Mouse (Mus musculus): ENCODE results near the gene Tcl1b5.

Tcl1b5 gene

DNA sequence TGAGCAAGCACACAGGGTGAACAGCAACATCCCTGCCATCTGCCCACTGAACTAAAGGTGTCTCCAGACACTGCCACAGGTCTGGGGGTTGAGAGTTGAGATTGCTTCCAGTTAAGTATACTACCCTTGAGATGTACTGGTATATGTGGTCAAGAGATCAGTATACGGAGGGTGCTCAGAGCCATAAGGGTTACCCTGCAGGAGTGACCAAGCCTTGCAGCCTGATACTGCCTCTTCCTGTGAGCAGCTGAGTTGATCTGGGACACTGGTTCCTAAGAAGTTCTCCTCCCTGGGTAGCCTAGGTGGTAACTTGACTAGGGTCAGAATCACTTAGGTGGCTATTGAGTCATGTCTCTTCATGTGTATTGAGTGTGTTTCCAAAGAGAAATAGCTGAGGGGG is 32.3 kb downstream of the Tcl1b5 start:
- DNase-seq (ENCODE audit: low spot score), result no peak

DNA sequence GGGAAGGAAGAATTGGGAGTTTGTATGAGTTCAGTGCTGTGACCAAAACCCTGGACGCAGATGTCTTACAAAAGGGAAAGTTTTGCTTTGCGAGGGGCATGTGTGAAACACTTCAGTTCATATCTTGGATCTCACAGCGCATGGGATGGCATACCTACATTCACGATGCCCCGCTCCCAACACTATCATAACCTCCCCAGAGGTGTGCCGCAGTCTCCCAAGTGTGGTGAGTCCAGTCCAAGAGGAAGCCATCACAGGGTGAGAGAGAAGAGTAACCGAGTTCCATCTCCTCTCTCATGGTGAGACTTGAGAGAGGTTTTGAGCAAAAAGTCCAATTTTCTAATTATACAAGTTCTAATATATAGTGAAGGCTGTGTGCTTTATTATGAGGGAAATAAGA is 33.1 kb downstream of the Tcl1b5 start:
- DNase-seq (ENCODE audit: low spot score), result no peak

DNA sequence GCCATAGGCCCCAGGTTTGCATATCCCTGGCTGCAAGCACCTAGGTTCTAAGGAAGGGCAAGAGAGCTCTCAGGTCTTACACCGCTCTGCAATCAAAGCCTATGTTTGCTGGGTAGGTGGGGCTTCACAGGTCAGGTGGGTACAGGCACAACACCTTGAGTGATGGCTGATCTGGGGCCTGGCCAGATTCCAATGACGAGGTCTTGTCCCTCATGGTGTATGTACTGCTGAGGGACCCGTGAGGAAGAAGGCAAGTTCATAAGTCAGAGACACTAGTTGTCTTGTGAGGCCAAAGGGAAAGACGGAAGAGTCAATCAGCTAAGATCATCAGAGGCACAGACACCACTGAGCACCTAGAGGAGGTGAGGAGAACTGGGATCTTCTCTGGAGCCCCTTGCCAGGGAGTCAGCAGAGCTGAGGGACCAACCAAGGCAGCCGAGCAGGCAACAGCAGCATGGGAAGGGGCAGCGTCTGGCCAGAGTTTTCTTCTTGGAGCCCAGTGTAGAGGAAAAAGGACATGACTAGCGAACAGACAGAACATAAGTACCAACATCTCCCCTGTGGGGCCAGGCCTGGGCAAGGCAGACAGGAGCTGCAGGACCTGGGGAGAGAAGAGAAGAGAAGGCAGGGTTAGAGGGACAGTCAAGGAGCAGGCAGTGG is 41.1 kb downstream of the Tcl1b5 start:
- DNase-seq (ENCODE audit: low spot score), result no peak

GRCm38 (mm10) chr12:105222601-105223319 is 46.6 kb downstream of the Tcl1b5 start, which contains the start of gene Tcl1:
Tcl1 (minus strand) TSS chr12:105222793.
- DNase-seq (ENCODE audit: low spot score), result no peak

DNA sequence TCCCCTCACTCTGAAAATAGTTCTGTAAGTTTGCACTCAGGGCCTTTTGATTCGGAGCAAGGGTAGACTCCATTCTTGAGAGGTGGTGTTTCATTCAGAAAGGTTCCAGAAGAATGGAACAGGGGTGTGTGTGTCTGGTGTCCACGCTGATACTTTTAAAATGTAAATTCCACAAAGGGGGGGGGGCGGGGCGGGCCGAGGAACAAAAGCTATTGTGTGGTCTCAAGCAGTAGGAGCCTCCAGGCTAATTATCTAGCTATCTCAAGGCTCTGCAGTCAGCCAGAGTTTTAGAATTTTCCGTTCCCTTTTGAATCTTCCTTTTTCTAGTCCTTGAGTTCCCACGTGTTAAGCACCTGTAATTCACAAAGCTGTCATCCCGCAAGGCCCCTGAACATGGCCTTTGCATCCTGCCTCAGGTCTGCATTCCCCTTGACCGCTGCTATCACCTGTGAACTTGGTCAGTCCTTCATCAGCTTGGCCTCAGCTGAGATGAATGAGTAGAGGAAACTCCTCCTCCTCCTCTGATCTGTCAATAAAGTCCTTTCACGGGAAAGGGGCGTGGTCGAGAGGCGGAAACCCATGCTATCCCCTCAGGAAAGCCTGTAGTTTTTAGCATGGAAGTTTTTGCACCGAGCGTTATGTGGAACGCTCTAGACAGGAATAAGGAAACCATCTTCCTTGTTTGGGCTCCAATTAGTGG is 48.6 kb downstream of the Tcl1b5 start:
- no peak for DNase-seq (ENCODE audit: low spot score)

All from ovary, adult 18-20 months (tissue).